Mouse (Mus musculus): ENCODE measurements around the gene Nusap1. TPM values are rescaled to one million over a fixed set of nuclear protein-coding genes. Genes with fewer than 3 reads are reported as not detected.
A peak's percentile ranks its signal among the peaks of the same experiment; 100 is the strongest.
"Not testable (repeated sequence)": the region's sequence is repeated elsewhere in the genome, so short reads cannot be mapped to it uniquely, and the experiment has no call there.

Gene Nusap1
- polyA plus RNA-seq, 2 experiments: 45.1 to 88.3 TPM

DNA sequence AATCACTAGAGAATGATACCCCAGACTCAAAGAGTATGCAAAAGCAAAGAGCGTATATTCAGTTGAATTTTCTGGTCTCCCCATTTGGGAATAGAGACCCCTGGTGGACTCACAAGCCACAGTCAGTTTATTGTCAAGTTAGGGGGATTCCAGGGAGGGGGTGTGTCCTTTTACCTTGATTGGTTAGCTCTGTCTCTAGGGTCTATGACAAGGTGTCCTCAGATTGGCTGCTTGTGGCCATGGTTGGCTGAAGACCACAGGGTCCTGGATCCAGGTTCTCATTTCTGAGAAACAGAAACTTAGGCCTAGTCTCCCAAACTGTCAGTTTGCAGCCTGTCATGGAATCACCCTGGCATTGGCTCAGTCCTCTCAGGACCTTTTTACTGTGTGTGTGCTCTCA is 18.7 kb downstream of the Nusap1 start:
- Histone ChIP-seq H3K36me3 (replicated peaks; ENCODE audit: control insufficient read depth, insufficient read depth, low read depth) (peaks cover 99% of the 10 kb centered on the region), H3K27ac (no peak overlapping the region), H3K27me3 (ENCODE audit: control insufficient read depth, insufficient read depth, low read length) (no peaks in the 10 kb centered on the region), H3K4me1 (replicated peaks; ENCODE audit: control insufficient read depth in 2 of 2, insufficient read depth in 2 of 2, low read length in 1 of 2) (no peaks in the 10 kb centered on the region), H3K9ac (replicated peaks) (no peak overlapping the region), H3K9me3 (ENCODE audit: control insufficient read depth, low read length) (no peaks in the 10 kb centered on the region), H3K4me2 (ENCODE audit: low read depth) (no peak overlapping the region), H3K4me3 (ENCODE audit: insufficient read depth in 1 of 2, low read depth in 2 of 2, low read length in 2 of 2) (no peak overlapping the region)
- WGBS (ENCODE audit: insufficient replicate concordance): 100% methylated on average over 1 of the region's 1 CpGs
- ATAC-seq (ENCODE audit: insufficient read depth) (no peak), DNase-seq (ENCODE audit: low read depth in 3 of 3, low spot score in 3 of 3) (no peak)
- TF ChIP-seq EP300 (IDR thresholded peaks at IDR 0.05; ENCODE audit: low read depth): no peak
- no peak for TF ChIP-seq CTCF (IDR thresholded peaks at IDR 0.05; ENCODE audit: low read depth)

DNA sequence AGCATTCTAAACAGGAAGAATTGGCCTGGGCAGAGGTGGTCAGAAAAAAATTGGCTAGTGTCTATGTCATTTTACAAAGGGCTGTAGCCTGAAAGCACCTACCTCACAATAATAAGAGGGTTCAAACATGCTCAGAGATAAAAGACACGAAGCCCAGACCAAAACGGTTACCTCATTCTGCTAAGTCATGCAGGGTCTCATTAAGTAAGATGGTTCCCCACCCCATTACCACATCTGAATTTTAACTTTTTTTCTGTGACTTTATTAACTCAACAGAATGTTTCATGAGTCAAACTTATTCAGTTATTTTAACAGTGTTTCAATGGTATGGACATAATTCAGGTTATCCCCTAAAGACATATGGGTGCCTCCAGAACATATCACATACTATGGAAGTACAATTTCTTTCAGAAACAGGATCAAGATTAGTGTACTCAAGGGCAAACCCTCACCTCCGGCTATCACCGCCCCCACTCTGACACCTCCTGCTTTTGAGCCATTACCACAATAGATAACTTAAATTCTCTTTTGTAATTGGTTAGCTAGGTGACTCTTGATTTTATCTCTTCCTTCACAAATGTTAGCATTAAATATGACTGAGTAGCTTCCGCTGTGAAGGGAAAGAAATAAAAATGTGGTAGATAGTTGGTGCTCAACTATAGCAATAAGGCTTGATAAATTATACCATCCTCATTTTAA is 23.3 kb downstream of the Nusap1 start:
- WGBS (ENCODE audit: insufficient replicate concordance): 82% methylated on average over 5 of the region's 5 CpGs
- Histone ChIP-seq H3K27ac (no peak overlapping the region), H3K4me1 (replicated peaks; ENCODE audit: control insufficient read depth in 2 of 2, insufficient read depth in 2 of 2, low read length in 1 of 2) (no peaks in the 10 kb centered on the region), H3K4me2 (ENCODE audit: low read depth) (no peak overlapping the region), H3K36me3 (replicated peaks; ENCODE audit: control insufficient read depth, insufficient read depth, low read depth) (peaks cover 97% of the 10 kb centered on the region), H3K9me3 (ENCODE audit: control insufficient read depth, low read length) (no peaks in the 10 kb centered on the region), H3K27me3 (ENCODE audit: control insufficient read depth, insufficient read depth, low read length) (no peaks in the 10 kb centered on the region), H3K4me3 (ENCODE audit: insufficient read depth in 1 of 2, low read depth in 2 of 2, low read length in 2 of 2) (no peak overlapping the region), H3K9ac (replicated peaks) (no peak overlapping the region)
- no peak for ATAC-seq (ENCODE audit: insufficient read depth)
- TF ChIP-seq EP300 (IDR thresholded peaks at IDR 0.05; ENCODE audit: low read depth): no peak
- TF ChIP-seq CTCF (IDR thresholded peaks at IDR 0.05; ENCODE audit: low read depth): no peak
- no peak for DNase-seq (ENCODE audit: low read depth in 3 of 3, low spot score in 3 of 3)

DNA sequence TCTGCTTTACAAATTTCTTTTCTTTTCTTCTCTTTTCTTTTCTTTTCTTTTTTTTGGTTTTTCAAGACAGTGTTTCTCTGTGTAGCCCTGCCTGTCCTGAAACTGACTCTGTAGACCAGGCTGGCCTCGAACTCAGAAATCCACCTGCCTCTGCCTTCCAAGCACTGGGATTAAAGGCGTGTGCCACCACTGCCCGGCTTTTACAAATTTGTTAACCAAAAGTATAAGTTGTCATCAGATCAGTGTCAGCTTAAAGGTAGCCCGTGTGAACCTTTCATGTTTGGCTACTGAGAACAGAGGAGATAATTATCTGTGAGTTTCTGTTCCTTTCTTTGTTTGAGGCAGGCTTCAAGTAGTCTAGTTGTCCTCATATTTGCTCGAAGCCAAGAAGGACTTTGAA is 26.2 kb downstream of the Nusap1 start:
- Histone ChIP-seq H3K27me3 (ENCODE audit: control insufficient read depth, insufficient read depth, low read length) (no peaks in the 10 kb centered on the region), H3K4me2 (ENCODE audit: low read depth) (no peak overlapping the region), H3K4me3 (ENCODE audit: insufficient read depth in 1 of 2, low read depth in 2 of 2, low read length in 2 of 2) (no peak overlapping the region), H3K36me3 (replicated peaks; ENCODE audit: control insufficient read depth, insufficient read depth, low read depth) (peaks cover 96% of the 10 kb centered on the region), H3K9ac (replicated peaks) (no peak overlapping the region), H3K4me1 (replicated peaks; ENCODE audit: control insufficient read depth in 2 of 2, insufficient read depth in 2 of 2, low read length in 1 of 2) (no peaks in the 10 kb centered on the region), H3K27ac (no peak overlapping the region), H3K9me3 (ENCODE audit: control insufficient read depth, low read length) (no peaks in the 10 kb centered on the region)
- 87% methylated on average over 5 of the region's 5 CpGs for WGBS (ENCODE audit: insufficient replicate concordance)
- DNase-seq (ENCODE audit: low read depth in 3 of 3, low spot score in 3 of 3): no peak
- ATAC-seq (ENCODE audit: insufficient read depth): no peak
- TF ChIP-seq CTCF (IDR thresholded peaks at IDR 0.05; ENCODE audit: low read depth) (no peak), EP300 (IDR thresholded peaks at IDR 0.05; ENCODE audit: low read depth) (no peak)

DNA sequence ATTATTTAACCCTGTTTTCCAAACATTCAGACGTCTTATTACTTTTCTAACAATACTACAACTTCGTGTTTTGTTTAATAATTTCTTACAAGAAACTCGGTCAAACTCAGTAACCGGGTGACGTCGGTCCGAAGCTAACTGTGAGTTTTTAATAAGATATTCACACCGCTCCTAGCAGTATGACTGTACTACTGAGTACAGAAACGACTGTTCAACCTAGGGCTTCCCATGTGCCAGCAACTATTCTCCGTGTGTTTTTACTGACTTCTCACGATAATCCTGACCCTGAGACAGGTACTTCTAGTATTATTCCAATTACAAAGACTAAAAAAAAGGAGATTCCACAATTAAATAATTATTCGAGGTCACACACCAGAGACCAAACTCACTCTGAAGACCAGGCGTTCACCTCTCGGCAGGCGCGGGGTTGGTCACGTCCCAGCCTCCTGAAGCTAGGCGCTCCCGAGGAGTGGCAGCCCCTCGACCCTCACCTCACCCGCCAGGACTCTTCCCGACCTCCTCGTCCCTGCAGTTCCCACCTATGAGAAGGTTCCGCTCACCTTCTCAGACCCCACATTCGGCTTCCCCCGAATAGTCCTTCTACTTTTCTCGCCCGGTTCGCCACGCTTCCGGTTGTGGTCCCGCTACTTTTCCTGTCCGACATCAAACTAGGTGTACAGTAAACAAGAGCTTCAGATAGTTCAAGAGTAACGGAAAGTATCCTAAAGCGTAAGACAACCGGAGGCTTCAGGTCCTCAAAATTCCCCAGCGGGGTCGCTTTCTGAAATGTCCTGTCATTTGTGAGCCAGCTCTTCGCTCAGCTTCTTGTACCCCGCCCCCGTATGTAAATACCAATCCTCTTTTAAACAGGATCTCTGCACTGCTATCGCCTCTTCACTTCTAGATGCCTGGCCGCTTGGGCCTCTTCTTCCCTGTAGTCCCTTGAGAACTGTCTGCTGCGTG is 44.4 kb downstream of the Nusap1 start, which contains the start of gene Ndufaf1:
Gene Ndufaf1, minus strand, starts transcription at position 608 of the 963 bp plus-strand sequence.
- H3K4me1 ChIP-seq (replicated peaks; ENCODE audit: control insufficient read depth in 2 of 2, insufficient read depth in 2 of 2, low read length in 1 of 2): peaks cover 7% of the 10 kb centered on the region in 2 experiments; a peak in 3 of 4 replicates
- peak within 1 kb of the TSS; percentile 83 to 97 for H3K4me3 ChIP-seq (ENCODE audit: insufficient read depth in 1 of 2, low read depth in 2 of 2, low read length in 2 of 2)
- no peaks in the 10 kb centered on the region for H3K27me3 ChIP-seq (ENCODE audit: control insufficient read depth, insufficient read depth, low read length)
- H3K9ac ChIP-seq (replicated peaks): peak within 1 kb of the TSS; percentile 90
- DNase-seq (ENCODE audit: low read depth in 3 of 3, low spot score in 3 of 3) (peak; percentile 71 to 73 (median 73)), ATAC-seq (ENCODE audit: insufficient read depth) (peak; percentile 86)
- peak within 1 kb of the TSS; percentile 62 for H3K27ac ChIP-seq
- peaks cover 7% of the 10 kb centered on the region for H3K36me3 ChIP-seq (replicated peaks; ENCODE audit: control insufficient read depth, insufficient read depth, low read depth)
- H3K9me3 ChIP-seq (ENCODE audit: control insufficient read depth, low read length): no peaks in the 10 kb centered on the region
- TF ChIP-seq EP300 (IDR thresholded peaks at IDR 0.05; ENCODE audit: low read depth): 0 out of 2 replicates have a peak, but pooled peaks have one; percentile 6
- no peak for TF ChIP-seq CTCF (IDR thresholded peaks at IDR 0.05; ENCODE audit: low read depth)
- peak within 1 kb of the TSS; percentile 86 for H3K4me2 ChIP-seq (ENCODE audit: low read depth)
- WGBS (ENCODE audit: insufficient replicate concordance): under 1% methylated on average over 44 of the region's 44 CpGs

DNA sequence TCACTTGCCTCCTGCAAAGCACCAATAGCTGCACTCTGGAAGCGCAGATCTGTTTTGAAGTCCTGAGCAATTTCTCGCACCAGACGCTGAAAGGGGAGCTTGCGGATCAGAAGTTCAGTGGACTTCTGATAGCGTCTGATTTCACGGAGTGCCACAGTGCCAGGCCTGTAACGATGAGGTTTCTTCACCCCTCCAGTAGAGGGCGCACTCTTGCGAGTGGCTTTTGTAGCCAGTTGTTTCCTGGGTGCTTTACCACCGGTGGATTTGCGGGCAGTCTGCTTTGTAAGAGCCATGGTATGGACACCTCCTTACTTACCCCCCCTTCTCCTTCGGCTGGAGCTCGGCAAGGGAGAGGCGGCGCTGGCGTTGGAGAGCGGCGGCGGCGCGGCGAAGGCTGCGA is 47.6 kb downstream of the Nusap1 start:
- peak; percentile 61 for TF ChIP-seq CTCF (IDR thresholded peaks at IDR 0.05; ENCODE audit: low read depth)
- not testable (repeated sequence) for H3K9me3 ChIP-seq (ENCODE audit: control insufficient read depth, low read length); H3K9ac ChIP-seq (replicated peaks); H3K36me3 ChIP-seq (replicated peaks; ENCODE audit: control insufficient read depth, insufficient read depth, low read depth); H3K4me2 ChIP-seq (ENCODE audit: low read depth); H3K27me3 ChIP-seq (ENCODE audit: control insufficient read depth, insufficient read depth, low read length); ATAC-seq (ENCODE audit: insufficient read depth); H3K4me3 ChIP-seq (ENCODE audit: insufficient read depth in 1 of 2, low read depth in 2 of 2, low read length in 2 of 2); DNase-seq (ENCODE audit: low read depth in 3 of 3, low spot score in 3 of 3); H3K27ac ChIP-seq
- WGBS (ENCODE audit: insufficient replicate concordance): 74% methylated on average over 19 of the region's 23 CpGs
- H3K4me1 ChIP-seq (replicated peaks; ENCODE audit: control insufficient read depth in 2 of 2, insufficient read depth in 2 of 2, low read length in 1 of 2): peaks cover 7 to 13% of the 10 kb centered on the region in 2 experiments; a peak in 3 of 4 replicates
